Mouse (Mus musculus): ENCODE measurements around the gene Gm16430.
"Not testable (repeated sequence)": the region's sequence is repeated elsewhere in the genome, so short reads cannot be mapped to it uniquely, and the experiment has no call there.

Gene Gm16430

DNA sequence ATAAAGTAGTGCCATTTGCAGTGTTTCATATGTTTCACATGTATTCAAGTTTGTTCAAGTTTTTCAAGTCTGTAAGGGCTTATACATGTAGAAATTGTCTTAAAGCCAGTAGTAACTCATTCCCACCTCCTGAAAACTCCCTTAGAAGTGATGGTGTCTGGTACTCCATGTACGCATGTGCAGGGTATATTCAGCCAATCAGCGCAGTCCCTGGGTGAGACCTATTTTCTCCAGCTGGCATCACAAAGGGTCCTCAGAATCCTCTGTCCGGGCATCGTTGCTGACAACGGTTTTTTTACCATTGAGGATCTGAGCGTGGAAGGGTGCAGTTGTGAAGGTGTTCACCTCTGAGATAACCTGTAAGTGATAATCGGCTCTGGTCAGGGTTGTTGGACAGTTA, at the start of gene Gm16430:
TSS of gene Gm16430 (plus strand) at position 301 of the 400 bp plus-strand sequence.
- DNase-seq = not testable (repeated sequence)
